Mouse (Mus musculus) neural tube, embryonic 14.5 days (tissue): Measurements from ENCODE around the gene Cyp4f14. TPM values are rescaled to one million over a fixed set of nuclear protein-coding genes. Genes with fewer than 3 reads are reported as not detected.
A peak's percentile ranks its signal among the peaks of the same experiment; 100 is the strongest.

Experiments
- ATAC-seq: fragments of 200-750 bp; cut with Nextera tagmentation; 2 replicates; pipeline ENCODE4 v1.8.0; 2017; ENCODE audit warnings: low read depth, mild to moderate bottlenecking, moderate TSS enrichment, moderate library complexity
- H3K27ac ChIP-seq: fragments of 300-500 bp; sonication (generic); 2 replicates; pipeline ENCODE4 v1.5.1; 2014; ENCODE audit warnings: low read depth, mild to moderate bottlenecking, control low read depth, low read length, moderate library complexity, mixed read lengths
- H3K27me3 ChIP-seq: fragments of 300-500 bp; sonication (generic); 2 replicates; pipeline ENCODE4 v1.6.1; 2014; ENCODE audit warnings: low read length; ENCODE audit not compliant: control insufficient read depth, insufficient read depth
- H3K36me3 ChIP-seq: fragments of 300-500 bp; sonication (generic); 2 replicates; pipeline ENCODE4 v1.6.1; 2014; ENCODE audit warnings: low read length, mixed read lengths; ENCODE audit not compliant: control insufficient read depth, insufficient read depth
- H3K4me1 ChIP-seq: fragments of 300-500 bp; sonication (generic); 2 replicates; pipeline ENCODE4 v1.6.1; 2014; ENCODE audit warnings: low read length; ENCODE audit not compliant: control insufficient read depth, insufficient read depth
- H3K4me2 ChIP-seq: fragments of 300-500 bp; sonication (generic); 2 replicates; pipeline ENCODE4 v1.6.1; 2014; ENCODE audit warnings: mild to moderate bottlenecking, low read depth, low read length, control low read depth
- H3K4me3 ChIP-seq: fragments of 300-500 bp; sonication (generic); 2 replicates; pipeline ENCODE4 v1.5.1; 2014; ENCODE audit warnings: low read depth, low read length, control low read depth, mixed read lengths
- H3K9ac ChIP-seq: fragments of 300-500 bp; sonication (generic); replicated peaks from 2 replicates; pipeline ENCODE4 v1.6.1; 2014; ENCODE audit warnings: low read depth, mild to moderate bottlenecking, control low read depth, low read length, mixed read lengths
- H3K9me3 ChIP-seq: fragments of 300-500 bp; sonication (generic); 2 replicates; pipeline ENCODE4 v1.6.1; 2016; ENCODE audit warnings: low read length; ENCODE audit not compliant: control insufficient read depth
- WGBS: fragments of 180-500 bp; shearing (Covaris S2); extraction: QIAGEN DNeasy Blood & Tissue Kit; methylation state at CpG from one replicate; pipeline ENCODE4 v1.1.7; 2014; 5-methylcytosine and 5-hydroxymethylcytosine counted together
- polyA plus RNA-seq: library from polyadenylated mRNA; unstranded; fragments of >200 nt; fragmentation: Nextera tagmentation; extraction: Ambion mirVana; gene quantifications from 2 replicates; pipeline ENCODE4 v1.2.1, GENCODE M21; 2014

Gene Cyp4f14
- polyA plus RNA-seq, 1 experiment from 2014 or later = not detected

DNA sequence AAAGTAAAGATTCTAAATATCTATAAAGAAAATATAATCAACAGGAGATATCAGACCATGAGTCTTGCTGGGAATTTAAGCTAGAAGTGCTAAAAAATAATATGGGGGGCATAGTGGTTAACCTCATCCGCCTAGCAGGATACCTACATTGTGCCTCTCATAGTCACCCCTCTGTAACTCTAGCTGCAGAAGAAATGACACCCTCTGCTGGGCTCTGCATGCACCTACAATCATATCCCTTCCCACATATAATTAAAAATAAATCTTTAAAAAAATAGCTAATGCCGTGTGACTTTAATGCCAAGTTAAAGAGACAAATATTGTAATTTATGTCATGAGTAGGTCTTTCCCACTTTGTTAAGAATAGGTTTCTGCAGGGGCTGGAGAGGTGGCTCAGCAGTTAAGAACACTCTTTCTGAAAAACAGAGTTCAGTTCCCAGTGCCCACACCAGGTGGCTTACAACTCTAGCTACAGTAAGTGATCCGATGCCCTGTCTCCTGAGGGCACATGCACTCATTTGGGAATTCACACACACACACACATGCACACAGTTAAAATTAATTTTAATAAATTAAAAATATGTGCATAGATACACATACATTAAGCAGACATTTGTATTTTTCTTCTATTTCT lies 27.4 kb upstream of the Cyp4f14 start:
- Histone ChIP-seq H3K9me3 (no peaks in the 10 kb centered on the region), H3K4me3 (no peak overlapping the region), H3K27me3 (no peaks in the 10 kb centered on the region), H3K36me3 (no peaks in the 10 kb centered on the region), H3K4me2 (no peak overlapping the region), H3K27ac (no peak overlapping the region), H3K4me1 (no peaks in the 10 kb centered on the region), H3K9ac (no peak overlapping the region)
- no peak for ATAC-seq
- 66% methylated on average over 3 of the region's 3 CpGs for WGBS

DNA sequence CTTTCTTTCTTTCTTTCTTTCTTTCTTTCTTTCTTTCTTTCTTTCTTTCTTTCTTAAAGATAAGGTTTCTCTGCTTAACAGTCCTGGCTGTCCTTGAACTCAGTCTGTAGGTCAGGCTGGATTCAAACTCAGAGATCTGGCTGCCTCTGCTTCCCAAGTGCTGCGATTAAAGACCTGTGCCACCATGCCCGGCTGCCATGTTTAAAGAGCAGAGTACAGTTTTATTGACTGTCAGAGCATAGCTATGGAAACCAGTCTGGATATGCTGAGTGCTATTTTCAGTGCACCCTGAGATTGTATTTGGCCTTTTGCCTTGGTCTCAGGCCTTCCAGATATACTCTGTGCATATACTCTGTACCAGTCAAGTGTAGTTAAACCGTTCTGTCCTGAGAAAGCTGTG lies 26.5 kb upstream of the Cyp4f14 start:
- H3K9me3 ChIP-seq = no peaks in the 10 kb centered on the region
- no peak for ATAC-seq
- WGBS = 89% methylated on average over 3 of the region's 3 CpGs
- H3K4me2 ChIP-seq = no peak overlapping the region
- H3K36me3 ChIP-seq = no peaks in the 10 kb centered on the region
- H3K4me3 ChIP-seq = no peak overlapping the region
- no peak overlapping the region for H3K9ac ChIP-seq
- no peaks in the 10 kb centered on the region for H3K27me3 ChIP-seq
- no peaks in the 10 kb centered on the region for H3K4me1 ChIP-seq
- H3K27ac ChIP-seq = no peak overlapping the region

DNA sequence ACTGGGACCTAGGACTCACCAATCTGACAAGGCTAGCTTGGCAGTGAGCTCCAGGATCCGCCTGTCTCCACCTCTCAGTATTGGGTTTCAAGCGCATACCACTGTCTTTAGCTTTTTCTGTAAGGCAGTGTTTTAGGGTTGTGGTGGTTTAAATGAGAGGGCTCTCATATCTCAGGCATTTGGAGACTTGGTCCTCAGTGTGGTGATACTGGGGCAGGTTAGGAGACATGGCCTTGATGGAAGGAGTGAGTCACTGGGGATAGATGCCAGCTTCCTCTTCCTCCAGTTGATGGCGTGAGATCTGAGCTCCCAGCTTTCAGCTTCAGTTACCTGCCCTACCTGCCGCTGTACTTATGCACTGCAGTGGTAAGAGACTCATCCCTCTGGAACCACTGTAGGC lies 22.7 kb upstream of the Cyp4f14 start:
- Histone ChIP-seq H3K27me3 (no peaks in the 10 kb centered on the region), H3K36me3 (no peaks in the 10 kb centered on the region), H3K9me3 (no peaks in the 10 kb centered on the region), H3K27ac (no peak overlapping the region), H3K4me3 (no peak overlapping the region), H3K9ac (no peak overlapping the region), H3K4me1 (no peaks in the 10 kb centered on the region), H3K4me2 (no peak overlapping the region)
- WGBS = 83% methylated on average over 4 of the region's 4 CpGs
- no peak for ATAC-seq

DNA sequence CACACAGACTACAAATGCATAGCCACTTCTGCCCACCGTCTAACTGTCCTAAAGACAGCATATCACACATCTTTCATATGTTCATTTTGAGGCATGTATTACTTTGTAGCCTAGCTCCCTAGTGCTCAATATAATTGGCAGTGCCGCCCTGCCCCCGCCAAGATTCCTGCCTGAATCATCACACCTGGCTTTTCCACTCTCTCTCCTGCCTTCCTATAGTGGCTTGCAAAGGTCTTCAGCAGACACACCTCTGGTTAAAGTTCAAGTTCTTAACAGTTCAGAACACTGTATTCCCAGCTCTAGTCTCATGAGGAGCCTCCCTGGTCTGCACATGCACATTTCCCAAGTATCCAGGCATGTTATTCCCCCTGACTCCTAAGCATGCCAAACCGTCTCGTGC lies 10.7 kb upstream of the Cyp4f14 start:
- Histone ChIP-seq H3K9me3 (no peaks in the 10 kb centered on the region), H3K9ac (no peak overlapping the region), H3K27ac (no peak overlapping the region), H3K36me3 (no peaks in the 10 kb centered on the region), H3K27me3 (no peaks in the 10 kb centered on the region), H3K4me3 (no peak overlapping the region), H3K4me2 (no peak overlapping the region), H3K4me1 (no peaks in the 10 kb centered on the region)
- ATAC-seq = no peak
- 79% methylated on average over 5 of the region's 5 CpGs for WGBS

DNA sequence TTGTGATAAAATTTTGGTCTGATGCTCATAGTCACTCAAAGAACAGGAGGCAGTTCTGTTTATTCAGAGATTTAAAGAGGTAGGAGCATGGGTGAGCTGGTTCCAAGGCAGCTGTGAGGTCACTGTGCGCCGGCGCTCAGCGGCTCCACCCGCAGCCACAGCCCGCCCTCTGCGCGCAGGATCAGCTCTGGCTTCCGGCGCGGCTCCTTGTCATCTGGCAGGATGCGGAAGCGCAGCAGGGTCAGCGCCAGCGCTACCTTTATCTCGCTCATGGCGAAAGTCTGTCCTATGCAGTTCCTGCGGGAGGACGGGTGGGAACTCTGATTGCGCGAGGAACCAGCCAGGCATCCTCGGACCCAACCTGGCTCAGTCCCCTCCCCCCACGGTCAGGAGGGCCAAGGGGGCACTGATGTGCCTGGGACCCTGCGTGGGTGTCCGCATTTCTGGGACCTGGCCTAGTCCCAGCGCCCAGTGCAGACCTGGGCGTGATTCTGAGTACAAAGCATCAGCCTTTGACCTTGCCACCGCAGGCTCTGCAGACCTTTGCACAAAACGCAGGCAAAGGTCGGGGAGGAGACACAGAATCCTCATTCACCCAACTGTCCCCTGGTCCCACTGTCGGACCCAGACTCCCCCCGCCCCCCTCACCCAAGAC lies 7.6 kb upstream of the Cyp4f14 start:
- H3K4me2 ChIP-seq = peak overlapping the region; percentile 78
- no peaks in the 10 kb centered on the region for H3K36me3 ChIP-seq
- H3K27me3 ChIP-seq = no peaks in the 10 kb centered on the region
- WGBS = 16% methylated on average over 32 of the region's 32 CpGs
- ATAC-seq = peak; percentile 97
- peak overlapping the region; percentile 66 for H3K9ac ChIP-seq
- H3K9me3 ChIP-seq = no peaks in the 10 kb centered on the region; the same call in 1 of the 2 replicates
- no peaks in the 10 kb centered on the region for H3K4me1 ChIP-seq
- peak overlapping the region; percentile 48 for H3K4me3 ChIP-seq
- H3K27ac ChIP-seq = peak overlapping the region; percentile 70

DNA sequence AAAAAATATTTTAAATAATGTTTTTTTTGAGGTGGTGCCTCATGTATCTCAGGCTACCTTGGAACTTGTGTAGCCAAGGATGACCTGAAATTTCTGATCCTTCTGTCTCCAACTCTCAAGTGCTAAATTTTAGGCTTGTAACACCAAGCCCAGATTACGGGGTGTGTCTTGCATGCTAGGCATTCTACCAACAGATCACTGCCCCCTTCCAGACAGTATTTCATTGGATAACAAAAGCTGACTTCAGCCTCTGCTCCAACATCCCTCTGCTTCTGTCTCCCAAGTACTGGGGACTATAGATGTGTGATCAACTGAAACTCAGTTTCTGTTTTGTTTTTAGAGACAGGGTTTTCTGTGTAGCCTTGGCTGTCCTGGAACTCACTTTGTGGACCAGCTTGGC lies 6.5 kb upstream of the Cyp4f14 start:
- no peaks in the 10 kb centered on the region for H3K36me3 ChIP-seq
- no peaks in the 10 kb centered on the region for H3K27me3 ChIP-seq
- H3K27ac ChIP-seq = no peak overlapping the region
- H3K4me3 ChIP-seq = no peak overlapping the region
- H3K9ac ChIP-seq = no peak overlapping the region
- H3K9me3 ChIP-seq = no peaks in the 10 kb centered on the region; the same call in 1 of the 2 replicates
- WGBS = 94% methylated on average over 1 of the region's 1 CpGs
- ATAC-seq = no peak
- no peak overlapping the region for H3K4me2 ChIP-seq
- no peaks in the 10 kb centered on the region for H3K4me1 ChIP-seq

DNA sequence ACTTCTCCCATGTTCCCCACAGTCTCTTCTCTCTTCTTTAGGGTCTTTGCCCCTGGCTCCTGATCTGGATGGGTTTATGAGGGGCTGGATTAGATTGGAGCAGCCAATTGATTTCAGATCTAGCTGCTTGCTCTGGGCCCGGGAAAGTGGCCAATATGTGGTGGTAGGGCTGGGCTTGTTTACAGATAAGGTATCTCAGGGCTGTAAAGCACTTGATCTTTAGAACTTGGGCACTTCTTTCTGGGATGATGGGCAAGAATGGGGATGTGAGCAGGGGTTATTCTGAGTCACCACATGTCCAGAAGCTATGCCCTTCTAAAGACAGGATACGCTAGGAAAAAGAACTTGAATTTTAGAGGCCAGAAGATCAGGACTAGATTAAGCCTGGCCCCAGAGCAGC lies 2.0 kb upstream of the Cyp4f14 start:
- 73% methylated on average over 2 of the region's 2 CpGs for WGBS
- H3K9ac ChIP-seq = no peak overlapping the region
- ATAC-seq = no peak
- no peaks in the 10 kb centered on the region for H3K27me3 ChIP-seq
- H3K9me3 ChIP-seq = no peaks in the 10 kb centered on the region; the same call in 1 of the 2 replicates
- H3K4me2 ChIP-seq = no peak overlapping the region
- H3K4me3 ChIP-seq = no peak overlapping the region
- no peak overlapping the region for H3K27ac ChIP-seq
- H3K36me3 ChIP-seq = no peaks in the 10 kb centered on the region
- no peaks in the 10 kb centered on the region for H3K4me1 ChIP-seq

DNA sequence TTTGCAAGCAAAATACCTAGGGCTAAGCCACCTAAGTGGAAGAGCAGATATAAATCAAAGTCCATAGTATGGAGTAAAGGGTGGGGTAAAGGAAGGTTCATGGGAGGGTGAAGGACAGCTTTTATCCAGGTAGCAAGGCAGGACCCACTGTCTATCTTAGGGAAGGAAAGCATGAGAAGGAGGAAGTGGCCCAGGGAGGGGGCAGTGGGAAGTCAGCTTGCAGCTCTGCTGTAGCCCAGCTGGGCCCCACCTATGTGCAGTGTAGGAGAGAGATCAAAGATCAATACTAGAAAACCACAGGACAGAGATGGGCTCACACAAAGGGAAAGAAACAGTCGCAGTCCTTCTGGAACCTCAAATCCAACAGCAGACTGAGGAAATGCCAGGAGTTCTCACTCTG lies 1.1 kb downstream of the Cyp4f14 start:
- 95% methylated on average over 1 of the region's 1 CpGs for WGBS
- no peaks in the 10 kb centered on the region for H3K4me1 ChIP-seq
- H3K27ac ChIP-seq = no peak overlapping the region
- no peak for ATAC-seq
- no peak overlapping the region for H3K4me3 ChIP-seq
- no peak overlapping the region for H3K4me2 ChIP-seq
- H3K36me3 ChIP-seq = no peaks in the 10 kb centered on the region
- no peaks in the 10 kb centered on the region for H3K27me3 ChIP-seq
- no peaks in the 10 kb centered on the region; the same call in 1 of the 2 replicates for H3K9me3 ChIP-seq
- H3K9ac ChIP-seq = no peak overlapping the region

DNA sequence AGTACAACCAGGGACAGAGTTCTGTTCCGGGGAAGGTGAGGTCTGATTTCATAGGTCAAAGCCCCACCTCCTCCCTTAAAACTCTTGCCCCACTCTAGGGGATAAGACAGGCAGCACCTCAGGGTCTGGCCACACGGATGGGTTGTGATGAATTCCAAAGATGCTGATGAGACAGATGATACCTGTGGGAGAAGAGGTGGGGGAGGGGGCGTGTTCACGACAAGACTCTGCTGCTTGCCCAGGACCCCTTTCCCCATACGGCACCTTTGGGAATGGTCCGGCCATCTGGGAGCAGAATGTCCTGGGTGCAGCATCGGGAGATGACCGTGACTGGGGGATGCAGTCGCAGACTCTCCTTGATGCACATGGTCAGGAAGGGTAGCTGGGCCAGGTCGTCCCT lies 11.0 kb downstream of the Cyp4f14 start:
- no peaks in the 10 kb centered on the region for H3K36me3 ChIP-seq
- no peak for ATAC-seq
- no peak overlapping the region for H3K9ac ChIP-seq
- no peaks in the 10 kb centered on the region for H3K27me3 ChIP-seq
- no peaks in the 10 kb centered on the region for H3K9me3 ChIP-seq
- no peaks in the 10 kb centered on the region for H3K4me1 ChIP-seq
- H3K4me3 ChIP-seq = no peak overlapping the region
- no peak overlapping the region for H3K27ac ChIP-seq
- WGBS = 81% methylated on average over 10 of the region's 10 CpGs
- no peak overlapping the region for H3K4me2 ChIP-seq
